ENCODE assay signal across 22 mouse cellular contexts in the genomic region with DNA sequence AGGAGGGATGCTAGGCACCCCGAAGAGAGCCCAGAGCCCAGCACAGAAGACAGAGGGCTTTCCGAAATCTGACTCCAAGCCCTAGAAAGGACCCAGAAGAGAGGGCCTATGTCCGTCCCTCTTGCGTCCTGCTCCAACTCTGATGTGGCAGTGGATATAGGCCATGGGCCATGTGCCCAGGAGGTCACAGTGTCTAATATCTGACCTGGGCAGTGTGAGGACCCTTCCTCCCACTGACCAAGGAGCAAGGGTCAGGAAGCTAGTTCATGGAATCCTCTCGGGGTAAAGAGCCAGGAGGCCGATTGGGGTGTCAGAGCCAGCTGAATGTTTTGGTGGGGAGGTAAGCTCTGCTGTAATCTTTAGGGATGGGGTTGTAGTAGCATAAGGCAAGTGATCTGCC. TPM values are rescaled to one million over a fixed set of nuclear protein-coding genes. Genes with fewer than 3 reads are reported as not detected.
"Had no signal": no experiment of that assay in that cellular context is flagged by ENCODE, and none has a peak within 500 bp of the region (broad histone marks: within the 10 kb centered on the region; RNA-seq: fewer than 3 reads in every experiment).

No protein-coding gene starts in this region.

- H3K27me3 ChIP-seq: heart, embryonic 13.5 days; heart, embryonic 15.5 days; hindbrain, embryonic 13.5 days; hindbrain, embryonic 15.5 days; limb, embryonic 12.5 days; liver, embryonic 13.5 days; liver, embryonic 15.5 days had no signal

- H3K36me3 ChIP-seq: heart, embryonic 15.5 days; hindbrain, embryonic 15.5 days; liver, embryonic 13.5 days; liver, embryonic 15.5 days had no signal

- H3K27ac ChIP-seq: heart, adult 2 months; heart, embryonic 13.5 days; heart, embryonic 15.5 days; hindbrain, embryonic 13.5 days; hindbrain, embryonic 15.5 days; hindbrain, postnatal 0 days; left cerebral cortex, adult 2 months; limb, embryonic 10.5 days; limb, embryonic 12.5 days; liver, embryonic 13.5 days; liver, embryonic 15.5 days had no signal

- DNase-seq: gastrocnemius, postnatal 14 days; gastrocnemius, postnatal 36 days; heart, adult 2 months; heart, postnatal 14 days; heart, postnatal 36 days; kidney, adult 11 months; kidney, adult 2 months; kidney, postnatal 4 days; layer of hippocampus, adult 9-11 months; liver, embryonic 13.5 days; liver, postnatal 0 days had no signal

- H3K9me3 ChIP-seq: heart, embryonic 13.5 days; heart, embryonic 15.5 days; hindbrain, embryonic 13.5 days; hindbrain, embryonic 15.5 days; limb, embryonic 10.5 days; limb, embryonic 12.5 days; liver, embryonic 13.5 days; liver, embryonic 15.5 days had no signal

- H3K4me3 ChIP-seq: heart, adult 2 months; heart, embryonic 13.5 days; heart, embryonic 15.5 days; hindbrain, embryonic 13.5 days; hindbrain, embryonic 15.5 days; left cerebral cortex, adult 2 months; limb, embryonic 10.5 days; limb, embryonic 12.5 days; liver, embryonic 13.5 days; liver, embryonic 15.5 days had no signal

- H3K9ac ChIP-seq: heart, embryonic 15.5 days; hindbrain, embryonic 13.5 days; hindbrain, embryonic 15.5 days; limb, embryonic 12.5 days; liver, embryonic 13.5 days; liver, embryonic 15.5 days; liver, postnatal 0 days had no signal

RNA-seq across cellular contexts. Expression of a gene that starts 55.0 kb away (rescaled TPM):
- total RNA-seq: layer of hippocampus, postnatal 14 days; left cerebral cortex, postnatal 14 days had no signal
- polyA plus RNA-seq: hindbrain, embryonic 13.5 days had no signal
